Mouse (Mus musculus) kidney, embryonic 14.5 days (tissue): ENCODE results near the gene Selenom. TPM values are rescaled to one million over a fixed set of nuclear protein-coding genes. Genes with fewer than 3 reads are reported as not detected.

ENCODE experiments used
- ATAC-seq: fragments of 200-750 bp; cut with Nextera tagmentation; 2 replicates; pipeline ENCODE4 v1.8.0; 2017; ENCODE audit warnings: moderate number of reproducible peaks, mild to moderate bottlenecking, moderate TSS enrichment, moderate library complexity; ENCODE audit not compliant: low FRiP score, low TSS enrichment
- H3K27ac ChIP-seq: fragments of 300-500 bp; sonication (generic); 2 replicates; pipeline ENCODE4 v1.5.1; 2014; ENCODE audit warnings: low read depth, mild to moderate bottlenecking, low read length, moderate library complexity, mixed read lengths
- H3K27me3 ChIP-seq: fragments of 300-500 bp; sonication (generic); 2 replicates; pipeline ENCODE4 v1.6.1; 2014; ENCODE audit warnings: mild to moderate bottlenecking, low read length; ENCODE audit not compliant: control insufficient read depth, insufficient read depth
- H3K36me3 ChIP-seq: fragments of 300-500 bp; sonication (generic); 2 replicates; pipeline ENCODE4 v1.6.1; 2014; ENCODE audit warnings: low read length, mixed read lengths; ENCODE audit not compliant: control insufficient read depth, insufficient read depth
- H3K4me1 ChIP-seq: fragments of 300-500 bp; sonication (generic); 2 replicates; pipeline ENCODE4 v1.6.1; 2014; ENCODE audit warnings: low read length, mixed read lengths; ENCODE audit not compliant: control insufficient read depth, insufficient read depth
- H3K4me2 ChIP-seq: fragments of 300-500 bp; sonication (generic); replicated peaks from 2 replicates; pipeline ENCODE4 v1.6.1; 2014; ENCODE audit warnings: low read depth, mild to moderate bottlenecking, low read length
- H3K4me3 ChIP-seq: fragments of 300-500 bp; sonication (generic); 2 replicates; pipeline ENCODE4 v1.5.1; 2014; ENCODE audit warnings: mild to moderate bottlenecking, low read length
- H3K9ac ChIP-seq: fragments of 300-500 bp; sonication (generic); 2 replicates; pipeline ENCODE4 v1.6.1; 2014; ENCODE audit warnings: low read depth, mild to moderate bottlenecking, low read length, moderate library complexity
- H3K9me3 ChIP-seq: fragments of 300-500 bp; sonication (generic); 2 replicates; pipeline ENCODE4 v1.6.1; 2016; ENCODE audit warnings: low read length; ENCODE audit not compliant: control insufficient read depth
- WGBS: fragments of 180-500 bp; shearing (Covaris S2); extraction: QIAGEN DNeasy Blood & Tissue Kit; methylation state at CpG from one replicate; pipeline ENCODE4 v1.1.7; 2014; 5-methylcytosine and 5-hydroxymethylcytosine counted together
- polyA plus RNA-seq: library from polyadenylated mRNA; unstranded; fragments of >200 nt; fragmentation: Nextera tagmentation; extraction: Ambion mirVana; gene quantifications from 2 replicates; pipeline ENCODE4 v1.2.1, GENCODE M21; 2014

Gene Selenom
- polyA plus RNA-seq, 1 experiment from 2014 or later: 82.1 TPM

- WGBS: 92% methylated on average over 16 of the region's 16 CpGs
- Histone ChIP-seq H3K4me3 (no peak overlapping the region), H3K9me3 (no peaks in the 10 kb centered on the region), H3K4me1 (peaks cover 22% of the 10 kb centered on the region), H3K4me2 (no peak overlapping the region), H3K27me3 (no peaks in the 10 kb centered on the region), H3K36me3 (peaks cover 75% of the 10 kb centered on the region), H3K27ac (no peak overlapping the region), H3K9ac (no peak overlapping the region)
- no peak for ATAC-seq
Observed at GRCm38 (mm10) chr11:3532101-3532931, 17.8 kb downstream of the Selenom start.

- Histone ChIP-seq H3K36me3 (peaks cover 64% of the 10 kb centered on the region), H3K27me3 (no peaks in the 10 kb centered on the region), H3K4me1 (peaks cover 33% of the 10 kb centered on the region), H3K4me3 (no peak overlapping the region), H3K27ac (no peak overlapping the region), H3K9ac (0 out of 2 replicates have a peak overlapping the region, but pooled peaks have one; percentile 18), H3K9me3 (no peaks in the 10 kb centered on the region), H3K4me2 (no peak overlapping the region)
- ATAC-seq: no peak
- WGBS: 91% methylated on average over 17 of the region's 17 CpGs
Observed at GRCm38 (mm10) chr11:3533406-3533932, 19.0 kb downstream of the Selenom start.

GRCm38 (mm10) chr11:3534956-3535355 lies 20.5 kb downstream of the Selenom start:
- H3K36me3 ChIP-seq: peaks cover 49% of the 10 kb centered on the region
- H3K27ac ChIP-seq: peak overlapping the region; percentile 86
- ATAC-seq: no peak

DNA sequence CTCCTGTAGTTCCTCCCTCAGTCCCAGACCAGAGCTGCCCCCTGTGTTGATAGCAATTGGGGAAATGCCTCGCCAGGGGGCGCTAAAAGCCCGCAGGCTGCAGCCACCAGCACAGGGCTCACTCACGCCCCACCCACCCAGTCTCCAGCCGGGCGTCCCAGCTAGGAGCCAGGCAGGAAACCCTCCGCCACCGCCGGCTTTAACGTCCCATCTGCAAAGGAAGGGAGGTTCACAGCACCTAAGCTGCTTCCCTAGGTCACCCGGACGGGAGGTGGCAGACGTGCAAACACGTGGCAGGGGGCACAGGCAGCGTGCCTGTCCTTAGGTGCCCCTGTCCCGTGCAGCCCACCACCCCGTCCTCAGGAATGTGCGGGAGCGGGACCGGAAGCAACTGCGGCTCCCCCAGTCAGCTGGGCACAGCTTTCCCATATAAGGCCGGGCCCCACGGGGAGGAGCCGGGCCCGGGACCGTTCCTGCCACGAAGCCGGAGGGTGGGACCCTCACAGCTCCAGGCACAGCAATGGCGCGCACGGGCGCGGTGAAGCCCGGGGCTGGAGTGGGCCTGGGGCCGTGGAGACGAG lies 21.0 kb downstream of the Selenom start:
- Histone ChIP-seq H3K36me3 (peaks cover 43% of the 10 kb centered on the region), H3K9ac (peak overlapping the region; percentile 63)
- under 1% methylated on average over 36 of the region's 36 CpGs for WGBS

More at GRCm38 (mm10) chr11:3534956-3535355, 20.5 kb downstream of the Selenom start:
- H3K27me3 ChIP-seq: no peaks in the 10 kb centered on the region
- H3K4me2 ChIP-seq: peak overlapping the region; percentile 84; the same call in 1 of the 2 replicates
- peaks cover 33% of the 10 kb centered on the region for H3K4me1 ChIP-seq
- no peaks in the 10 kb centered on the region for H3K9me3 ChIP-seq
- peak overlapping the region; percentile 63; the same call in 1 of the 2 replicates for H3K9ac ChIP-seq
- 25% methylated on average over 8 of the region's 8 CpGs for WGBS
- peak overlapping the region; percentile 50 for H3K4me3 ChIP-seq

DNA sequence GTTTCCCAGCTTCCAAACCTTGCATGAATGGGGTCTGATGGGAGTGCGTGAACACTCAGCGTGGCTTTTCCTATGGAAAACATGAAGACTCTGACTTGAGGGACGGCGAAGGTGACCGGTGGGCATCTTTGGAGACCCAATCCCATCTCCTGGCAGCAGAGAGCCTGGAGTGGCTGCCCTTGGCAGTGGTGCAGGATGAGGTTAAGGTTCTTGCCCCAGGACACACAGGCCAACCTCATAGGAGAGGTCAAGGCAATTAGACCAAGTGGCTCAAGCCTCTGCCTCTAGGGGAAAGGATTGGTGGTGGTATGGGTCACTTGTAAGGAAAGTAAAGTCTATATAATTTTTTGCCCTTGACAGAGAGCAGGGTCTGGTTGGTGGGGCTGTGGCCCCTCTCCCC lies 21.6 kb downstream of the Selenom start:
- WGBS: 36% methylated on average over 5 of the region's 5 CpGs

More for the DNA sequence above, 21.0 kb downstream of the Selenom start:
- H3K4me3 ChIP-seq: peak overlapping the region; percentile 50
- H3K27ac ChIP-seq: peak overlapping the region; percentile 86
- ATAC-seq: peak; percentile 85
- H3K4me1 ChIP-seq: peaks cover 33% of the 10 kb centered on the region
- peak overlapping the region; percentile 84 for H3K4me2 ChIP-seq
- H3K27me3 ChIP-seq: no peaks in the 10 kb centered on the region
- no peaks in the 10 kb centered on the region for H3K9me3 ChIP-seq

GRCm38 (mm10) chr11:3536745-3537333 lies 22.4 kb downstream of the Selenom start:
- Histone ChIP-seq H3K4me3 (no peak overlapping the region), H3K27me3 (no peaks in the 10 kb centered on the region), H3K36me3 (peaks cover 30% of the 10 kb centered on the region), H3K27ac (no peak overlapping the region), H3K9ac (no peak overlapping the region), H3K4me1 (peaks cover 33% of the 10 kb centered on the region), H3K4me2 (peak overlapping the region; percentile 84), H3K9me3 (no peaks in the 10 kb centered on the region)
- WGBS: 68% methylated on average over 5 of the region's 5 CpGs
- no peak for ATAC-seq

More for the DNA sequence above, 21.6 kb downstream of the Selenom start:
- peak overlapping the region; percentile 84 for H3K4me2 ChIP-seq
- H3K9ac ChIP-seq: peak overlapping the region; percentile 63; the same call in 1 of the 2 replicates
- no peak for ATAC-seq
- H3K36me3 ChIP-seq: peaks cover 38% of the 10 kb centered on the region
- H3K27ac ChIP-seq: peak overlapping the region; percentile 86
- peak overlapping the region; percentile 50 for H3K4me3 ChIP-seq
- no peaks in the 10 kb centered on the region for H3K27me3 ChIP-seq
- peaks cover 33% of the 10 kb centered on the region for H3K4me1 ChIP-seq
- H3K9me3 ChIP-seq: no peaks in the 10 kb centered on the region

DNA sequence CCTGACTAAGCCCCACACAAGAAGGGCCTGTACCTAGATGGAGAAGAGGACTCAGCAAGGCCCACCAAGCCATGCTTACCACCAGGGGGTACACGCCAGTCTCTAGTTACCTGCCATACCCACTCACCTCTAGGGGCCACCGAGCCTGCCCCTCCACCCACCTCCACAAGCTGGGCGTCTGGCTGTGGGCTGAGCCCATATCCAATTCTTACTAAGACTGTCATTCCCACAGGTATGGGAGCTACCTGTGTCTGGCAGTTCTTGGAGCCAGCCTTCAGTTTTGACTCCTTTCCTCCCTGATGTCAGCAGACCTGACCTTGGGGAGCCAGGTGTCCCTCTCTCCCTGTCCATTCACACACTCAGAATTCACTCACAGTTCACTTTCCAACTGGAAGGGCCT lies 23.2 kb downstream of the Selenom start:
- no peak overlapping the region for H3K27ac ChIP-seq
- H3K36me3 ChIP-seq: peaks cover 21% of the 10 kb centered on the region
- peak overlapping the region; percentile 84 for H3K4me2 ChIP-seq
- peak overlapping the region; percentile 68 for H3K4me3 ChIP-seq
- H3K4me1 ChIP-seq: peaks cover 33% of the 10 kb centered on the region
- no peaks in the 10 kb centered on the region for H3K9me3 ChIP-seq
- no peaks in the 10 kb centered on the region for H3K27me3 ChIP-seq
- ATAC-seq: no peak
- WGBS: 78% methylated on average over 3 of the region's 3 CpGs
- peak overlapping the region; percentile 25; the same call in 1 of the 2 replicates for H3K9ac ChIP-seq

DNA sequence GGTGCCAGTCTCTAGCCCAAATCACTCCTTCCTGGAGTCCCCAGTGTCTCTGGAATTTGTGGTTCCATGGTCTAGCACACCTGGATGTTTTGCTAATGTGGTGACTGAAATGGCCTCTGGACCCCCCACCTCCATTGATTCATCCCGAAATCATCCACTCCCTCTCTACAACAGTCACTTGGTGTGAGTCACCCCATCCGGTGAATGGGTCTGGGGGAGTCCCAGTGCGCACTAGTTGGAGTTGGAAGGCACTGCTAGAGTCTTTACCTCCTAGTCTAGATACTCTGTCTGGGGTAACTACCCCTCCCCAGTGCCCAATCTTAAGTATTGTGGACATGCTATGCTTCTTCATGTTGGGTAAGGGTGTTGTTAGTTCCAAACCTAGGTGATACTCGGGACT lies 23.9 kb downstream of the Selenom start:
- H3K27me3 ChIP-seq: no peaks in the 10 kb centered on the region
- WGBS: 68% methylated on average over 4 of the region's 4 CpGs
- ATAC-seq: no peak
- H3K4me1 ChIP-seq: peaks cover 33% of the 10 kb centered on the region
- H3K36me3 ChIP-seq: peaks cover 15% of the 10 kb centered on the region
- H3K9me3 ChIP-seq: no peaks in the 10 kb centered on the region
- peak overlapping the region; percentile 68 for H3K9ac ChIP-seq
- peak overlapping the region; percentile 55; the same call in 1 of the 2 replicates for H3K27ac ChIP-seq
- peak overlapping the region; percentile 84 for H3K4me2 ChIP-seq
- H3K4me3 ChIP-seq: peak overlapping the region; percentile 68
